Mouse (Mus musculus) heart, embryonic 14.5 days (tissue): ENCODE measurements around the gene Bod1l. TPM values are rescaled to one million over a fixed set of nuclear protein-coding genes. Genes with fewer than 3 reads are reported as not detected.

Experiments used
- ATAC-seq: fragments of 200-750 bp; cut with Nextera tagmentation; 2 replicates; pipeline ENCODE4 v1.8.0; 2017; ENCODE audit warnings: low read depth, moderate TSS enrichment; ENCODE audit not compliant: insufficient number of reproducible peaks, insufficient read depth, low FRiP score
- H3K27ac ChIP-seq, 2 experiments: fragments of 200-500 bp in 1 of 2; fragments of 300-500 bp in 1 of 2; sonication (generic) in 1 of 2; replicated peaks in 1 of 2; 2 replicates each; pipeline ENCODE4 v1.5.1; 2012 to 2014; ENCODE audit warnings: low read depth in 2 of 2, low read length in 2 of 2, control low read depth in 1 of 2, mild to moderate bottlenecking in 1 of 2, mixed read lengths in 1 of 2; ENCODE audit not compliant: control insufficient read depth in 1 of 2, insufficient read depth in 1 of 2
- H3K27me3 ChIP-seq: fragments of 300-500 bp; sonication (generic); 2 replicates; pipeline ENCODE4 v1.6.1; 2014; ENCODE audit warnings: mild to moderate bottlenecking, low read length, control low read depth; ENCODE audit not compliant: control insufficient read depth, insufficient read depth
- H3K36me3 ChIP-seq: fragments of 300-500 bp; sonication (generic); 2 replicates; pipeline ENCODE4 v1.6.1; 2014; ENCODE audit warnings: mild to moderate bottlenecking, control low read depth, low read length, mixed read lengths; ENCODE audit not compliant: control insufficient read depth, insufficient read depth
- H3K4me1 ChIP-seq, 2 experiments: fragments of 200-500 bp in 1 of 2; fragments of 300-500 bp in 1 of 2; sonication (generic) in 1 of 2; 2 replicates each; pipeline ENCODE4 v1.6.1; 2012 to 2014; ENCODE audit warnings: low read length in 2 of 2, control low read depth in 1 of 2, mixed read lengths in 1 of 2; ENCODE audit not compliant: control insufficient read depth in 2 of 2, insufficient read depth in 2 of 2
- H3K4me2 ChIP-seq: fragments of 300-500 bp; sonication (generic); 2 replicates; pipeline ENCODE4 v1.6.1; 2014; ENCODE audit warnings: mild to moderate bottlenecking, low read length
- H3K4me3 ChIP-seq, 2 experiments: fragments of 200-500 bp in 1 of 2; fragments of 300-500 bp in 1 of 2; sonication (generic) in 1 of 2; 2 replicates each; pipeline ENCODE4 v1.5.1; 2012 to 2014; ENCODE audit warnings: low read length in 2 of 2, mild to moderate bottlenecking in 2 of 2, control low read depth in 1 of 2, low read depth in 1 of 2, moderate library complexity in 1 of 2; ENCODE audit not compliant: control insufficient read depth in 1 of 2, insufficient read depth in 1 of 2
- H3K9ac ChIP-seq: fragments of 300-500 bp; sonication (generic); 2 replicates; pipeline ENCODE4 v1.6.1; 2014; ENCODE audit warnings: mild to moderate bottlenecking, low read length
- H3K9me3 ChIP-seq: fragments of 300-500 bp; sonication (generic); 2 replicates; pipeline ENCODE4 v1.6.1; 2016; ENCODE audit warnings: low read length, control low read depth; ENCODE audit not compliant: control insufficient read depth
- WGBS: fragments of 180-500 bp; shearing (Covaris S2); extraction: QIAGEN DNeasy Blood & Tissue Kit; methylation state at CpG from one replicate; pipeline ENCODE4 v1.1.7; 2014; 5-methylcytosine and 5-hydroxymethylcytosine counted together
- microRNA-seq: library from miRNA; unstranded; fragments of <30 nt; microRNA quantifications from one replicate; pipeline ENCODE4, GENCODE M21; 2016
- polyA plus RNA-seq: library from polyadenylated mRNA; unstranded; fragments of >200 nt; fragmentation: Nextera tagmentation; extraction: Ambion mirVana; gene quantifications from 2 replicates; pipeline ENCODE4 v1.2.1, GENCODE M21; 2014

Gene Bod1l
- polyA plus RNA-seq, 1 experiment from 2014 or later = 16.7 TPM

- peaks cover 7% of the 10 kb centered on the region for H3K27me3 ChIP-seq
- 68% methylated on average over 6 of the region's 6 CpGs for WGBS
- no peaks in the 10 kb centered on the region for H3K9me3 ChIP-seq
- no peak for ATAC-seq
- H3K27ac ChIP-seq = no peak overlapping the region
- no peak overlapping the region for H3K4me2 ChIP-seq
- no peaks in the 10 kb centered on the region for H3K36me3 ChIP-seq
- no peak overlapping the region for H3K4me3 ChIP-seq
- no peak overlapping the region for H3K9ac ChIP-seq
- H3K4me1 ChIP-seq = no peaks in the 10 kb centered on the region
These were observed 105.3 kb downstream of the Bod1l start for GRCm38 (mm10) chr5:41738817-41739216.

Small RNAs within 50 kb of the gene (microRNA-seq; reads per million reads assigned to microRNA genes)
- not detected for gene Mir6414

Other genes with a start within 250 kb of the Bod1l start
- gene Rab28, start 136.2 kb downstream of the Bod1l start, polyA plus RNA-seq = 46.3 and 51.0 TPM in 2 replicates
- not detected in 2 replicates for gene Nkx3-2, start 79.8 kb downstream of the Bod1l start, polyA plus RNA-seq
- not detected in 2 replicates for gene Gm16223, start 223.6 kb upstream of the Bod1l start, polyA plus RNA-seq